Mouse (Mus musculus) cerebellum, postnatal 36 days (tissue): ENCODE results near the gene Nudcd3.
A peak's percentile ranks its signal among the peaks of the same experiment; 100 is the strongest.

Experiments used
- DNase-seq, 2 experiments: peaks; one replicate each; pipeline ENCODE4 v3.0.0; 2021 to 2022; ENCODE audit warnings: mixed read lengths in 2 of 2

Nudcd3 gene

GRCm38 (mm10) chr11:6200087-6200569 lies at the start of gene Nudcd3:
Nudcd3 (minus strand) TSS chr11:6200415.
- peak; percentile 87 to 90 for DNase-seq

- no peak for DNase-seq
These were observed 44.5 kb upstream of the Nudcd3 start for GRCm38 (mm10) chr11:6244707-6245106.

GRCm38 (mm10) chr11:6233025-6233424 lies 32.8 kb upstream of the Nudcd3 start:
- no peak for DNase-seq

- no peak for DNase-seq
These were observed 29.8 kb upstream of the Nudcd3 start, which contains the start of gene Npc1l1 for GRCm38 (mm10) chr11:6230012-6230411. Npc1l1 (minus strand) TSS chr11:6230143.

- DNase-seq: no peak
These were observed 24.5 kb upstream of the Nudcd3 start for GRCm38 (mm10) chr11:6224541-6225229.

- DNase-seq: no peak
These were observed 22.0 kb upstream of the Nudcd3 start for GRCm38 (mm10) chr11:6222187-6222586.

- DNase-seq: no peak
These were observed 19.8 kb upstream of the Nudcd3 start for GRCm38 (mm10) chr11:6219967-6220366.

GRCm38 (mm10) chr11:6218189-6218896 lies 18.1 kb upstream of the Nudcd3 start:
- DNase-seq: no peak

GRCm38 (mm10) chr11:6216834-6217233 lies 16.6 kb upstream of the Nudcd3 start:
- no peak for DNase-seq

GRCm38 (mm10) chr11:6208158-6208557 lies 7.9 kb upstream of the Nudcd3 start:
- no peak for DNase-seq

- no peak for DNase-seq
These were observed 6.9 kb upstream of the Nudcd3 start for GRCm38 (mm10) chr11:6207090-6207489.

GRCm38 (mm10) chr11:6200570-6200969 lies 355 bp upstream of the Nudcd3 start:
- DNase-seq: no peak

- peak; percentile 9 to 14 for DNase-seq
These were observed 667 bp downstream of the Nudcd3 start, which contains the start of gene A730071L15Rik for GRCm38 (mm10) chr11:6199410-6200086. A730071L15Rik (plus strand) TSS chr11:6200029.

GRCm38 (mm10) chr11:6198449-6198848 lies 1.8 kb downstream of the Nudcd3 start:
- no peak for DNase-seq

- no peak for DNase-seq
These were observed 3.4 kb downstream of the Nudcd3 start for GRCm38 (mm10) chr11:6196780-6197179.

- peak; percentile 95 to 98 for DNase-seq
These were observed 12.3 kb downstream of the Nudcd3 start for GRCm38 (mm10) chr11:6187878-6188277.

GRCm38 (mm10) chr11:6187399-6187798 lies 12.8 kb downstream of the Nudcd3 start:
- no peak for DNase-seq

GRCm38 (mm10) chr11:6184202-6184935 lies 15.8 kb downstream of the Nudcd3 start:
- DNase-seq: no peak

- DNase-seq: no peak
These were observed 17.0 kb downstream of the Nudcd3 start for GRCm38 (mm10) chr11:6183246-6183645.

GRCm38 (mm10) chr11:6180811-6181399 lies 19.3 kb downstream of the Nudcd3 start:
- no peak for DNase-seq

- DNase-seq: no peak
These were observed 21.0 kb downstream of the Nudcd3 start for GRCm38 (mm10) chr11:6179194-6179593.

GRCm38 (mm10) chr11:6178673-6179166 lies 21.5 kb downstream of the Nudcd3 start:
- DNase-seq: no peak
